Mouse (Mus musculus) hindbrain, embryonic 10.5 days (tissue): ENCODE results near the gene Dnajb8. TPM values are rescaled to one million over a fixed set of nuclear protein-coding genes. Genes with fewer than 3 reads are reported as not detected.

Source experiments
- DNase-seq: peaks from one replicate; pipeline ENCODE4 v3.0.0-alpha.2; 2017; ENCODE audit warnings: low spot score
- H3K27ac ChIP-seq: fragments of 300-500 bp; sonication (generic); 2 replicates; pipeline ENCODE4 v1.5.1; 2016; ENCODE audit warnings: mild to moderate bottlenecking, moderate library complexity
- H3K27me3 ChIP-seq: fragments of 300-500 bp; sonication (generic); 2 replicates; pipeline ENCODE4 v1.6.1; 2016; ENCODE audit warnings: mild to moderate bottlenecking; ENCODE audit not compliant: poor library complexity, insufficient read depth, severe bottlenecking
- H3K36me3 ChIP-seq: fragments of 300-500 bp; sonication (generic); 2 replicates; pipeline ENCODE4 v1.6.1; 2016; ENCODE audit warnings: mild to moderate bottlenecking, moderate library complexity
- H3K4me1 ChIP-seq: fragments of 300-500 bp; sonication (generic); replicated peaks from 2 replicates; pipeline ENCODE4 v1.6.1; 2016; ENCODE audit warnings: mild to moderate bottlenecking
- H3K4me3 ChIP-seq: fragments of 300-500 bp; sonication (generic); 2 replicates; pipeline ENCODE4 v1.5.1; 2016; ENCODE audit warnings: mild to moderate bottlenecking, moderate library complexity
- H3K9me3 ChIP-seq: fragments of 300-500 bp; sonication (generic); 2 replicates; pipeline ENCODE4 v1.6.1; 2016; ENCODE audit warnings: mild to moderate bottlenecking, moderate library complexity
- WGBS: fragments of 180-500 bp; shearing (Covaris S2); methylation state at CpG from one replicate; pipeline ENCODE4 v1.1.7; 2016; 5-methylcytosine and 5-hydroxymethylcytosine counted together
- polyA plus RNA-seq: library from polyadenylated mRNA; unstranded; fragments of >200 nt; fragmentation: Nextera tagmentation; extraction: Ambion mirVana; gene quantifications from 2 replicates; pipeline ENCODE4 v1.2.1, GENCODE M21; 2016

The Dnajb8 gene
- polyA plus RNA-seq, 1 experiment from 2014 or later: not detected

DNA sequence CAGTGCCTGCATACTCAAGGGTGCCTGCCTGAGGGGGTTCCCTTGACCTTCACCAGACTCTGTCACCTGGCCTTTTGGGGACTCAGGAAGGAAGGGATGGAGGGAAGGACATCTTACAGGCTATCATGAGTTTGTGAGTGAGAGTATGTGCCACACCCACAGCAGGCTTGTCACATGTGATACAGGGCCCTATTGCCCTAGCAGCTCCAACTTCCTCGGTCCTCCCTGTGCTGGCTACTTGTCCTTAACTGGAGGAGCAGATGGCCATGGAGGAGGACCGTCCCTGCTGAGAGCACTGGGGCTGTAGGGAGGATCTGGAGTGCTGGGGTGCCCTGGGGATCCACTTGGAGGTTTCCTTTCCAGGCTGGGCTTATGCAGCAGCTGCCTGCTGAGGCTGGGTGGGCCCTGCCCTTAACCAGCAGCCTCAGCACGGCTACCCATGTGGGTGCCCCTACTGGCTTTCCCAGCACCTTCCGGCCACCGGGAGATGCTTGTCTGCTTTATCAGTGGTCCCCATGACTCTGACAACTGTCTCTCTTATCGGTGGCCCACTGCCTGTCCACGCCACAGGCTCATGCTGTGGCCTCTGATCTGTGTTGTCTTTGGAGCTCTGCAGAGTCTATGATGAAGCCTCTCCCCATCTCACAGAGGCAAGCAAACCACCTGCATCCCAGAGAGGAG lies 29.9 kb downstream of the Dnajb8 start:
- Histone ChIP-seq H3K36me3 (peaks cover 13% of the 10 kb centered on the region), H3K4me1 (0 out of 2 replicates have a peak, but pooled peaks cover 2% of the 10 kb centered on the region), H3K27ac (no peak overlapping the region), H3K9me3 (no peaks in the 10 kb centered on the region), H3K27me3 (no peaks in the 10 kb centered on the region), H3K4me3 (no peak overlapping the region)
- WGBS: 78% methylated on average over 7 of the region's 7 CpGs
- DNase-seq: no peak

GRCm38 (mm10) chr6:88254082-88254481 lies 32.0 kb downstream of the Dnajb8 start:
- Histone ChIP-seq H3K36me3 (peaks cover 20% of the 10 kb centered on the region), H3K27ac (0 out of 2 replicates have a peak overlapping the region, but pooled peaks have one; percentile 12), H3K9me3 (no peaks in the 10 kb centered on the region), H3K4me3 (no peak overlapping the region), H3K4me1 (0 out of 2 replicates have a peak, but pooled peaks cover 2% of the 10 kb centered on the region), H3K27me3 (no peaks in the 10 kb centered on the region)
- DNase-seq: no peak
- 85% methylated on average over 6 of the region's 6 CpGs for WGBS

DNA sequence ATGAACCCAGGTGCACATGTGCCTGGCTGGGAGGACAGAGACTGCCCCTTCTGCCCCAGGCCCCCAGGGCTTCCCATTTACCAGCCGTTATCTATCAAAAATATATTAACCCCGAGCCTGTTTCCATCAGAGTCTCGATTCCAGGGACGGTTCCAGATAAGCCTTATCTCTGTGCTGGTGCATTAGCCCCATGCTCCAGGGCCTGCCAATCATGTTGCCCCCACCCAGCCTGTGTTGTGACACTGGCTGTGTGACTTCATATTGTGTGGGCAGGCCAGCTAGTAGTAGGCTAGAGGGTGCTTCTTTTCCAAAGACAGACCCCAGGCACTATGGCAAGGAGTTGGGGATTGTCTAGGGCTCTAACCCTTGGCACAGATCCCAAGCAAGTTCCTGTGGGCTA lies 33.4 kb downstream of the Dnajb8 start:
- Histone ChIP-seq H3K4me3 (no peak overlapping the region), H3K27me3 (no peaks in the 10 kb centered on the region), H3K27ac (no peak overlapping the region), H3K9me3 (no peaks in the 10 kb centered on the region), H3K4me1 (0 out of 2 replicates have a peak, but pooled peaks cover 2% of the 10 kb centered on the region), H3K36me3 (peaks cover 20% of the 10 kb centered on the region)
- no peak for DNase-seq
- 81% methylated on average over 4 of the region's 4 CpGs for WGBS

DNA sequence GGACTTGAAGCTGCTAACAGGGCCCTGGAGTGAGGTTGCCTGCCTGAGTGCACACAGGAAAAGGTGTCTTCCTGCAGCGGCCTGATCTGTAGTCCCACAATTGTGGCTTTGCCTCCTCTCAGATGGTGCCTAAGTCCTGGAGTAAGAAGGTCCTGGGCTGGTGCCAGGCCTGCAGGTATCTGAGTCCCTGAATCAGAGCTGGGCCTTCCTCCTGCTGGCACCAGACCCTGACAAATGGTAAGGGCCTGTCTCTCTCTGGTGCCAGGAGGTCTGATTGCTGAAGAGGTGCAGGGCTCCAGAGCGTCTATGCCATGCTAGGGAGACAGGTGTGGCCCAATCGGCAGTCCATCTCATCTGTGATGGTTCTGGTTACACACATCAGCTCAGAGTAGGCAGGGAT lies 37.6 kb downstream of the Dnajb8 start:
- no peak overlapping the region for H3K27ac ChIP-seq
- 88% methylated on average over 3 of the region's 3 CpGs for WGBS
- no peak for DNase-seq

GRCm38 (mm10) chr6:88260645-88261044 lies 38.6 kb downstream of the Dnajb8 start:
- Histone ChIP-seq H3K36me3 (peaks cover 19% of the 10 kb centered on the region), H3K4me3 (no peak overlapping the region), H3K4me1 (peaks cover 15% of the 10 kb centered on the region), H3K9me3 (no peaks in the 10 kb centered on the region), H3K27me3 (no peaks in the 10 kb centered on the region), H3K27ac (no peak overlapping the region)
- no peak for DNase-seq
- WGBS: 98% methylated on average over 3 of the region's 3 CpGs

More for the DNA sequence above, 37.6 kb downstream of the Dnajb8 start:
- Histone ChIP-seq H3K4me3 (no peak overlapping the region), H3K36me3 (peaks cover 20% of the 10 kb centered on the region), H3K4me1 (peaks cover 15% of the 10 kb centered on the region), H3K9me3 (no peaks in the 10 kb centered on the region), H3K27me3 (no peaks in the 10 kb centered on the region)

DNA sequence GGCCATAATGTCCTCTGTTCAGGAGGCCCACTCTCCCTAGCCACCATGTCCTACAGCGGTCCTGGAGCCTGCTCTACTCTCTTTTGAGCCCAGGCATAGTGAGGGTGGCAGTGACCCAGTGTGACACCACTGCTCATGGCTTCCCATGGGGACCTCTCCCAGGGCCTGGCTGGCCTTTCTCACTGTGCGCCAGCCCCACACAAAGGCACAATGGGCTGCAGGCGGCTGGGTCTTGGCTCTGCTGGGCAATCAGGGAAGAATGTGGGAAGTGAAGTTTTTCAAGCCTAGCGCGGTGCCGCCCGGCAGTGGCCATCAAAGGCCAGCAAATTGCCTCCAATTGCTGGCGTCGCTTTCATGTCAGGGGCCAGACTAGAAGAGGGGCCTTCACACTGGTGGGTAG lies 40.1 kb downstream of the Dnajb8 start:
- Histone ChIP-seq H3K36me3 (peaks cover 7% of the 10 kb centered on the region), H3K4me1 (peaks cover 13% of the 10 kb centered on the region), H3K9me3 (no peaks in the 10 kb centered on the region), H3K27ac (peak overlapping the region; percentile 79), H3K4me3 (no peak overlapping the region), H3K27me3 (no peaks in the 10 kb centered on the region)
- WGBS: 27% methylated on average over 9 of the region's 9 CpGs
- DNase-seq: peak; percentile 39

DNA sequence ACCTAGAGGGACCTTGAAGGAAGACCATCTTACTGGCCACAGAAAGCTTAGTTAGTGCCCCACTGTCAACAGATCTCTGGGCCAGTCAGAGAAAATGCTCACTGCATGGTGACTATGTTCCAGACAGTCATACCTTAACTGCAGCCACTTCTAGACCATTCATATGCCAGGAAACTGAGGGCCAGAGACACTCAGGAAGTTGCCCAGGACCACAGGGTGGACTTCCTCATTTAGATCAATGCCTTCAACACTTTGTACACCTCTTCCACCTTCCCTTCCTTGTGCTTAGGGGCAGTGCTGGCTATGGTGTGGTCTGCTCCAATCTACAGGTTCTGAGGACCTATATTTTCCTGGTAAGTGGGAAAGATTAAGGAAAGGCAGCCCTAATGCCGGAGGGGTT lies 43.3 kb downstream of the Dnajb8 start:
- H3K27me3 ChIP-seq: no peaks in the 10 kb centered on the region
- peaks cover 13% of the 10 kb centered on the region for H3K4me1 ChIP-seq
- H3K36me3 ChIP-seq: no peaks in the 10 kb centered on the region
- DNase-seq: no peak
- 91% methylated on average over 1 of the region's 1 CpGs for WGBS
- no peak overlapping the region for H3K4me3 ChIP-seq
- no peak overlapping the region for H3K27ac ChIP-seq
- H3K9me3 ChIP-seq: no peaks in the 10 kb centered on the region

DNA sequence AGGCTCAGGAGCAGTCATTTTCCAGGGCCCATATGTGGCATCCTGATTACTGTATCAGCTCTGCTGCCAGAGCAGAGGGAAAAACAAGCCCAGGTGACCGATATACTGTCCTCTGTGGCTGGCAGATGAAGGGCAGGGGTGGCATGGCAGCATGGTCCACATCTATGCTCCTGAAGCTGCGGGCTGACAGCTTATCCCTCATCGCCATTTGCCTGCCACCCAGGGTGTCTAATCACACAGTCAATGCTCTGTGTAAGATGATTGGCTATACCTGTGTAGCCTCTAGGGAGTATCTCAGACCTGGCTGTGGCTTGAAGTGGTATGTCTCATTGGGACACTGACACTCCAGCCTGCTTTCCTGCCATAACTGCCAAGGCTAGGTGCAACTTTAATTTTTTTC lies 44.0 kb downstream of the Dnajb8 start:
- no peaks in the 10 kb centered on the region for H3K36me3 ChIP-seq
- H3K4me3 ChIP-seq: no peak overlapping the region
- H3K27ac ChIP-seq: no peak overlapping the region
- no peaks in the 10 kb centered on the region for H3K9me3 ChIP-seq
- 80% methylated on average over 3 of the region's 3 CpGs for WGBS
- no peak for DNase-seq
- H3K27me3 ChIP-seq: no peaks in the 10 kb centered on the region
- peaks cover 13% of the 10 kb centered on the region for H3K4me1 ChIP-seq

DNA sequence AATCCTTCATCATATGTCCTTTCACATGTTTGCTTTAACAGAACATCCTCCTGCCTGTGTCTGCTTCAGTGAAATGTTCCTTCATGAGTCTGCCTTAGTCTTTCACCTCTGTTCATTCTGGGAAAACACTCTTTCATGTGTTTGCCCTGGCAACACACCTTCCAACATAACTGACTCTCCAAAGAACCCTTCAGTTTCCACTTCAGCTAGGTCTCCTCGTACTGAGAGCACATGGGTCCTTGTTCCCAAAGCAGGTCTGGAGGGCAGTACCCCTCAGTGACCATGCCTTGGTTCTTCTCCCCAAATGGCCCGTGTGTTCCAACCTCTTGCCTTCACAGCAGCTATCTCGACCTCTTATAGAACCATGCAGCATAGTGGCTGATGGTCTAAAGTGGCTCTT lies 45.0 kb downstream of the Dnajb8 start:
- Histone ChIP-seq H3K27ac (no peak overlapping the region), H3K27me3 (no peaks in the 10 kb centered on the region), H3K4me3 (no peak overlapping the region), H3K9me3 (no peaks in the 10 kb centered on the region), H3K36me3 (no peaks in the 10 kb centered on the region), H3K4me1 (peaks cover 10% of the 10 kb centered on the region)
- whole genome bisulfite sequencing: 87% methylated on average over 3 of the region's 3 CpGs
- DNase-seq: no peak

DNA sequence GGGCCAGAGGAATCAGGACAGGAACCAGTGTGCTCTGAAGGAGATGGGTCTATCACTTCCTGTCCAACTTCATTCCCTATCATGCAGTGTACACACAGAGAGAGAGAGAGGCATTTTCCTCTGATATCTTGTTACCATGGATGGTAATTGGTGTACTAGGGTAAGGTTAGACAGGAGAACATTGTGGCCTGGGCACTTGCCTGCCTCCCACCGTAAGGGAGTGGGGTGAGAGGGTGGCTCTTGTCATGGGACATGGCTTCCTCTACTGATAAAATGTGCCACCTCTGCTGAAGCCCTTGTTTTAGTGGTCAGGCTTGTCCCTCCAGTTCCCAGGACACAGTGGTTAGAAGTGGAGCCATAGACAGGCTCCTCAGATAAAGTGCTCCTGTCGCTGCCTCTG lies 45.9 kb downstream of the Dnajb8 start:
- H3K4me1 ChIP-seq: peaks cover under 1% of the 10 kb centered on the region

GRCm38 (mm10) chr6:88274623-88275022 lies 52.6 kb downstream of the Dnajb8 start:
- no peak overlapping the region for H3K27ac ChIP-seq
- H3K9me3 ChIP-seq: no peaks in the 10 kb centered on the region
- no peak overlapping the region for H3K4me3 ChIP-seq
- no peak for DNase-seq
- peaks cover 3% of the 10 kb centered on the region; the same call in 1 of the 2 replicates for H3K36me3 ChIP-seq
- no peaks in the 10 kb centered on the region for H3K4me1 ChIP-seq
- WGBS: 95% methylated on average over 6 of the region's 6 CpGs
- H3K27me3 ChIP-seq: no peaks in the 10 kb centered on the region

More for the DNA sequence above, 45.9 kb downstream of the Dnajb8 start:
- H3K27ac ChIP-seq: no peak overlapping the region
- no peaks in the 10 kb centered on the region for H3K9me3 ChIP-seq
- no peaks in the 10 kb centered on the region for H3K27me3 ChIP-seq
- no peak overlapping the region for H3K4me3 ChIP-seq
- H3K36me3 ChIP-seq: no peaks in the 10 kb centered on the region
- WGBS: 87% methylated on average over 2 of the region's 2 CpGs
- no peak for DNase-seq

GRCm38 (mm10) chr6:88276221-88276620 lies 54.2 kb downstream of the Dnajb8 start:
- Histone ChIP-seq H3K36me3 (peaks cover 6% of the 10 kb centered on the region; the same call in 1 of the 2 replicates), H3K27me3 (no peaks in the 10 kb centered on the region), H3K27ac (no peak overlapping the region), H3K4me1 (no peaks in the 10 kb centered on the region), H3K9me3 (no peaks in the 10 kb centered on the region), H3K4me3 (no peak overlapping the region)
- 85% methylated on average over 4 of the region's 4 CpGs for WGBS
- no peak for DNase-seq

DNA sequence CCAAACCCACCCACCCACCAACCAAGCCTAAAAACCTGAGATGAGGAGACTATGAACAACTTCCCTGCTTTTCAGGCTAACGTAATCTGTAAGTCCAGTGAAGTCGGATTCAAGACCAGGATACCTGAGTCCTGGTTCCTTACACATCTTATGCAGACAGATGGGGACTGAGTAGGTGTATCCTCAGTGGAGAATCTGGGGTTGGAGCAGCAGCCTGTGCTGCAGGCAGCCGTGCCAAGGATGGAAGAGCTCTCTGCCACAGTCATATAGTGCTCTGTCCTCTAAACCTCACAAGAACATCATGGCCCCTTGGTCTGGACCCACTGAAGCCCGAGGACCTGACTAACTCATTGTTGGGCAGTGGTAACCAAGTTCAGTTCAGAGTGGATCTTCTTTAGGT lies 55.2 kb downstream of the Dnajb8 start:
- H3K9me3 ChIP-seq: no peaks in the 10 kb centered on the region
- peaks cover 6% of the 10 kb centered on the region; the same call in 1 of the 2 replicates for H3K36me3 ChIP-seq
- no peak overlapping the region for H3K4me3 ChIP-seq
- H3K27ac ChIP-seq: no peak overlapping the region
- WGBS: 89% methylated on average over 4 of the region's 4 CpGs
- DNase-seq: no peak
- no peaks in the 10 kb centered on the region for H3K4me1 ChIP-seq
- no peaks in the 10 kb centered on the region for H3K27me3 ChIP-seq
